Mouse (Mus musculus) neural tube, embryonic 14.5 days (tissue): ENCODE data around the gene Gm5592. TPM values are rescaled to one million over a fixed set of nuclear protein-coding genes. Genes with fewer than 3 reads are reported as not detected.
"Not testable (repeated sequence)": the region's sequence is repeated elsewhere in the genome, so short reads cannot be mapped to it uniquely, and the experiment has no call there.

Experiments used
- ATAC-seq: fragments of 200-750 bp; cut with Nextera tagmentation; 2 replicates; pipeline ENCODE4 v1.8.0; 2017; ENCODE audit warnings: low read depth, mild to moderate bottlenecking, moderate TSS enrichment, moderate library complexity
- H3K27ac ChIP-seq: fragments of 300-500 bp; sonication (generic); 2 replicates; pipeline ENCODE4 v1.5.1; 2014; ENCODE audit warnings: low read depth, mild to moderate bottlenecking, control low read depth, low read length, moderate library complexity, mixed read lengths
- H3K27me3 ChIP-seq: fragments of 300-500 bp; sonication (generic); 2 replicates; pipeline ENCODE4 v1.6.1; 2014; ENCODE audit warnings: low read length; ENCODE audit not compliant: control insufficient read depth, insufficient read depth
- H3K36me3 ChIP-seq: fragments of 300-500 bp; sonication (generic); 2 replicates; pipeline ENCODE4 v1.6.1; 2014; ENCODE audit warnings: low read length, mixed read lengths; ENCODE audit not compliant: control insufficient read depth, insufficient read depth
- H3K4me1 ChIP-seq: fragments of 300-500 bp; sonication (generic); 2 replicates; pipeline ENCODE4 v1.6.1; 2014; ENCODE audit warnings: low read length; ENCODE audit not compliant: control insufficient read depth, insufficient read depth
- H3K4me2 ChIP-seq: fragments of 300-500 bp; sonication (generic); 2 replicates; pipeline ENCODE4 v1.6.1; 2014; ENCODE audit warnings: mild to moderate bottlenecking, low read depth, low read length, control low read depth
- H3K4me3 ChIP-seq: fragments of 300-500 bp; sonication (generic); 2 replicates; pipeline ENCODE4 v1.5.1; 2014; ENCODE audit warnings: low read depth, low read length, control low read depth, mixed read lengths
- H3K9ac ChIP-seq: fragments of 300-500 bp; sonication (generic); replicated peaks from 2 replicates; pipeline ENCODE4 v1.6.1; 2014; ENCODE audit warnings: low read depth, mild to moderate bottlenecking, control low read depth, low read length, mixed read lengths
- H3K9me3 ChIP-seq: fragments of 300-500 bp; sonication (generic); 2 replicates; pipeline ENCODE4 v1.6.1; 2016; ENCODE audit warnings: low read length; ENCODE audit not compliant: control insufficient read depth
- WGBS: fragments of 180-500 bp; shearing (Covaris S2); extraction: QIAGEN DNeasy Blood & Tissue Kit; methylation state at CpG from one replicate; pipeline ENCODE4 v1.1.7; 2014; 5-methylcytosine and 5-hydroxymethylcytosine counted together
- polyA plus RNA-seq: library from polyadenylated mRNA; unstranded; fragments of >200 nt; fragmentation: Nextera tagmentation; extraction: Ambion mirVana; gene quantifications from 2 replicates; pipeline ENCODE4 v1.2.1, GENCODE M21; 2014

Gm5592 gene
- not detected in 2 replicates for polyA plus RNA-seq

- H3K4me1 ChIP-seq, H3K27me3 ChIP-seq, H3K36me3 ChIP-seq, H3K4me3 ChIP-seq, H3K4me2 ChIP-seq, H3K27ac ChIP-seq, ATAC-seq, H3K9ac ChIP-seq, H3K9me3 ChIP-seq: not testable (repeated sequence)
- WGBS = 93% methylated on average over 4 of the region's 4 CpGs
Observed at GRCm38 (mm10) chr7:41153541-41153940, at the start of gene Gm5592. Gm5592 (plus strand) TSS chr7:41153841.

- 86% methylated on average over 2 of the region's 2 CpGs for WGBS
- not testable (repeated sequence) for H3K27ac ChIP-seq, H3K4me1 ChIP-seq, H3K36me3 ChIP-seq, H3K4me2 ChIP-seq, H3K9ac ChIP-seq, H3K27me3 ChIP-seq, ATAC-seq, H3K4me3 ChIP-seq, H3K9me3 ChIP-seq
Observed at GRCm38 (mm10) chr7:41155806-41156205, 2.2 kb downstream of the Gm5592 start.

DNA sequence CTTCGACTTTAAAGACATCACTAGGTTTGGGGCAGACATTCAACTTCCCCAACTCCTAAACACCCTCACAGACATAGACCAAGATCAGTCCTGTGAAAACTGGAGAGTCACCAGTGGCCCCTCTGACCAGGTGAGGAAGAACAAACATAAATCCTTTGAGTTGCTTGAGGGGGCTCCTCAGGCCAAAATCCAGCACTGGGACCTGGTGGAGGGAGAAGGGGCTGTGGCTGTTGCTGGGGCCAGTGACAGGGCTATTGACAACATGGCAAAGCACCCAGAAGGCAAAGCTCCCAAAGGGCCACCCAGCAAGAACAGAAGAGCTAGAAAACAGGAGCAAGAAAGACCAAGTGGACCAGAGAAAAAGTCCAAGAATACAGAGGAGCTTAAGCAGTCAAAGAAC, 4.2 kb downstream of the Gm5592 start:
- H3K4me3 ChIP-seq, H3K36me3 ChIP-seq, H3K4me1 ChIP-seq, H3K27me3 ChIP-seq, H3K27ac ChIP-seq, ATAC-seq, H3K9me3 ChIP-seq, H3K9ac ChIP-seq, H3K4me2 ChIP-seq: not testable (repeated sequence)
- no CpG with 5 or more reads among the region's 1 CpGs for whole genome bisulfite sequencing

- not testable (repeated sequence) for H3K4me2 ChIP-seq, H3K36me3 ChIP-seq, H3K9me3 ChIP-seq, H3K27ac ChIP-seq, H3K4me3 ChIP-seq, H3K27me3 ChIP-seq, ATAC-seq, H3K9ac ChIP-seq, H3K4me1 ChIP-seq
- 64% methylated on average over 2 of the region's 2 CpGs for WGBS
Observed at GRCm38 (mm10) chr7:41158562-41158961, 4.9 kb downstream of the Gm5592 start.

- Histone ChIP-seq H3K9me3 (no peaks in the 10 kb centered on the region; the same call in 1 of the 2 replicates), H3K27me3 (no peaks in the 10 kb centered on the region), H3K4me1 (no peaks in the 10 kb centered on the region), H3K27ac (no peak overlapping the region), H3K9ac (no peak overlapping the region), H3K4me2 (no peak overlapping the region), H3K4me3 (no peak overlapping the region), H3K36me3 (no peaks in the 10 kb centered on the region)
- no peak for ATAC-seq
- WGBS = 71% methylated on average over 4 of the region's 4 CpGs
Observed at GRCm38 (mm10) chr7:41193671-41194070, 40.0 kb downstream of the Gm5592 start.

Other genes starting within 250 kb of the Gm5592 start
- gene 4930433I11Rik, start 166.3 kb upstream of the Gm5592 start, polyA plus RNA-seq = not detected in 2 replicates
- gene Gm4884, start 121.1 kb upstream of the Gm5592 start, polyA plus RNA-seq = not detected in 2 replicates
- 9.2 and 10.1 TPM in 2 replicates for gene AI987944, start 239.5 kb downstream of the Gm5592 start, polyA plus RNA-seq